Mouse (Mus musculus) heart, adult 11 months (tissue): Measurements from ENCODE around the gene Cysltr2.

Experiments
- DNase-seq: peaks from one replicate; pipeline ENCODE4 v3.0.0; 2022

The Cysltr2 gene

GRCm38 (mm10) chr14:73048937-73049336 is at the start of gene Cysltr2:
Cysltr2 (minus strand) TSS chr14:73049114.
- no peak for DNase-seq

- DNase-seq, result peak; percentile 45
These were observed 46.1 kb upstream of the Cysltr2 start for GRCm38 (mm10) chr14:73094802-73095550.

DNA sequence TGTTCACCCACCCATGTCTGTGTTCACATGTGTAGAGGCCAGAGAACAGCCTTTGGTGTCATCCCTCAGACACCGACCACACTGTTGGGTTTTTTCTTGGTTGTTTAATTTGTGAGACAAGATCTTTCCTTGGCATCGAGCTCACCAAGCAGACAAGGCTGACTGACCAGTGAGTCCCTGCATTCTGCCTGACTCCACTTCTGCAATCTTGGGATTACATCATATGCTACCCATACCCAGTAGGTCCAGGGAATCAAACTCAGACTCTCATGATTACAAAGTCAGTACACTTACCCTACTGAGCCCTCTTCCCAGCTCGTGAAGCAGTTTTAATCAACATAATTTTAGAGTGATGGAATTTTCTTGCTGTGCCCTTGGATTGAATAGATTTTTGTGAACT is 44.0 kb upstream of the Cysltr2 start:
- peak; percentile 59 for DNase-seq

DNA sequence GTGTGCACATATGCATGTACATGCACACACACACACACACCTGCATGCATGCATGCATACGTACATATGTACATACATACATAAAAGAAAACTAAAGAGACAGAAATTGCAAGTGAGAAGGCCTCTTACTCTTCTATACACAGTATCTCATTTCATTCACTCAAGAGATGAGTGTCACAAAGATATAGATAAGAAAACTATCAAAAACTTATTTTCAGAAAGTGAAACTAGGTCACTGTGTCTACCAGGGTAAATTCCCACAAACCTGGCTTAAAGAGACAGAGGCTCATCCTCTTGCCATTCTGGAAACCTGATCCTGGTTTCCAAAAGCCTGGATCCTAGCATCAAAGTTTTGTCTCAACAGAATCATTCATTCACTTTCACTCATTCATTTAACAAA is 39.3 kb upstream of the Cysltr2 start:
- no peak for DNase-seq

- DNase-seq, result peak; percentile 64
These were observed 38.8 kb upstream of the Cysltr2 start for GRCm38 (mm10) chr14:73087746-73088145.

DNA sequence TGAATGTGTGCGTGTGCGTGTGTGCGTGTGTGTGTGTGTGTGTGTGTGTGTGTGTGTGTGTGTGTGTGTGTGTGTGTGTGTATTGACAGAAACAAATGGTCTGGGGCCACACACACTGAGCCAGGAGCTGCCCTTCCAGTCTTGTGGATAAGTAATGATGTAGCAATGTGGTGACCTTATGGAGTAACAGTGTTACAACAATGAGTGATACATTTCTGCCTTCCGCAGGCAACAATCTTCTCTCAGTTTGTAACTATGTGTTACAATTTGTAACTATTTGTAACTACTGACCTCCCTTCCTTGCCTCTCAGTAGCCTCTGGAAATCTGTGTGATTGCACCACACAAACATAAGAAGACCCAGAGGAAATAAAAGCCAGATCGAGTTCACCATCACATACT is 38.3 kb upstream of the Cysltr2 start:
- DNase-seq, result peak; percentile 37

DNA sequence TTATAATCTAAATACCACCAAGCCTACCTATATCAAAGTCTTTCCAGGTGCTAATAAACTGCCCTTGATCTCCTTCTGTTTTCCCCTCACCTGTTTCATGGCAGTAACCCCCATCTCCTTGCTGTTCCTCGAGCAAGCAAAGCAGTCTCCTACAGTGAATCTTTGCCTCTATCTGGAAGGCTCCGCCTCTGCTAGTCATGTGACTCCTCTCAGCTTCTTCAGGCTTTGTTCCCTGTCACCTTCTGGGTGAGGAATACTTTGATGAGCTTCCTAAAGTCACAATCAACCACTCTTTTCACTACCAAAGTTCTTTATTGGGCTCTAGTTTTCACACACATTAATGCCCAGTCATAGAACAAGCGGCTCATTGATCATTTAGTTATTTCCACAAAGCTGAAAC is 37.5 kb upstream of the Cysltr2 start:
- peak; percentile 72 for DNase-seq

DNA sequence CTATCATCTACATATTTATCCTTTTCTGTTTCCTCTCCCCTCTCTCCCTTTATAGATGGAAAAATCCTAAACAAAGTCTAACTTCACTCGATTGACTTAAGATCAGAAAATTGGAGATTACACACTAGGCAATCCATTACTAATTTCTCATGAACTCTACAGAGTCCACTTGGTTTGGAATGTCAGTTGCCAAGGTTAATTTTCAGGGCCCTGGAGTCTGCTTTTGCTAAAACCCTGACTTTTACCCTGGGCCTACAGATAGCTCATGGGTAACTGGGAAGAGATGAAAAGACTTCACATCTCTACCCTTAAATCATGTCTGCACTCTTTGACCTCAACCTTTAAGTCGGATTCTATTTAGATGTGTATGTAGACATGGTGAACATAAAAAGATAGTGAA is 34.6 kb upstream of the Cysltr2 start:
- DNase-seq, result peak; percentile 52

DNA sequence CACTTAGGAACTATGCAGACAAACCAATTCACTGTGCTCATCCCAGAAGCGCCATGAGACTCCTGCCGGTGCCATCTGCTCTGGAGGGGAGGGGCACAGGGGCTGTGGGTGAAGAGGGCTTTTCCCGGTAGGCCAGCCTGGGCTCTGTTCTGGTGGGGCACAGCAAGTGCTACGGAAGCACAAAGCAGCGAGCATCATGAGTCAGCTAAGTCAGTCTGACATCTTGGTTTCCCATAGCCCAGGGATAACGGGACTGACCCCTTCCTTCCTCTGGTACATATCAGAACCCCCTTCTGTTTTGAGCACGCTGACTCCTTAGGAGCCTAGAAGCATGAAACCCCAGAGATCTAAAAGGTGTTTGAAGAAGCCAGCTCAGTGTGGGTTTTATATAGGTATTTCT is 15.5 kb upstream of the Cysltr2 start:
- DNase-seq, result peak; percentile 43

GRCm38 (mm10) chr14:73058755-73059154 is 9.8 kb upstream of the Cysltr2 start:
- DNase-seq, result no peak

DNA sequence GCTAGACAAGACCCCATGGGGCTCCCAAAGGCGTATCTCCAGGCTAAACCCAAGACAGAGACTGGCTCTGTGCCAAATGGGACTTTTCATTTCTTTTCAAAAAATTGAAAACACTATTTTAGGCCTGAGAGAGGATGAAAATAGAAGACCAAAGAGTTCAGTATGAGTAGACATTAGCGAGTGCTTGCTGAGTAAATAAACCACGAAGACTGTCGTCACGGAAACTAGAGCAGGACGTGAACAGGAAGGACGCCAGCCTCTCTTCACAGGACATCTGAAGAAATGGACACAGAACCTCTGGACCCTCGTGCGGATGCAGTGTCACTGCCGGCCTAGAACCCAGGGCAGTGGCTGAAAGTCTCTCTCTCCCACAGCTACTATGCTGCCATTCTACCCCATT is 8.8 kb upstream of the Cysltr2 start:
- no peak for DNase-seq

DNA sequence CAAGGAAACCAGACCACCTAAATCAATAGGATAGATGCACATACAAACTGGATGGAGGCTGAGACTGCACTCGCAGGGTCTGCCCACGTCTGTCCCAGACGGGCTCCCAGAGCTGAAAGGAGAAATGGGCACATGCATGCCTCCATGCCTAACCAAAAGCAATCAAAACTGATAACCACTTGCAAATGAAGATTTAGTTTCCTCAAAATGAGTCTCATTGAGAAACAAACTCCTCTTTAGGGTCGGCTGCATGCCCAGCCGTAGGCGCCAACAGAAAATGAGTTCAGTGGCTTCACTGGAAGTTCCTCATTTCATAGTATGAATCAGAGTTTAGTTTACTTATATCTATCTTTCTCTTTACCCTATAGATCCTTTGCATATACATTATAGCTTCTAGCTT is 7.9 kb upstream of the Cysltr2 start:
- DNase-seq, result peak; percentile 80

DNA sequence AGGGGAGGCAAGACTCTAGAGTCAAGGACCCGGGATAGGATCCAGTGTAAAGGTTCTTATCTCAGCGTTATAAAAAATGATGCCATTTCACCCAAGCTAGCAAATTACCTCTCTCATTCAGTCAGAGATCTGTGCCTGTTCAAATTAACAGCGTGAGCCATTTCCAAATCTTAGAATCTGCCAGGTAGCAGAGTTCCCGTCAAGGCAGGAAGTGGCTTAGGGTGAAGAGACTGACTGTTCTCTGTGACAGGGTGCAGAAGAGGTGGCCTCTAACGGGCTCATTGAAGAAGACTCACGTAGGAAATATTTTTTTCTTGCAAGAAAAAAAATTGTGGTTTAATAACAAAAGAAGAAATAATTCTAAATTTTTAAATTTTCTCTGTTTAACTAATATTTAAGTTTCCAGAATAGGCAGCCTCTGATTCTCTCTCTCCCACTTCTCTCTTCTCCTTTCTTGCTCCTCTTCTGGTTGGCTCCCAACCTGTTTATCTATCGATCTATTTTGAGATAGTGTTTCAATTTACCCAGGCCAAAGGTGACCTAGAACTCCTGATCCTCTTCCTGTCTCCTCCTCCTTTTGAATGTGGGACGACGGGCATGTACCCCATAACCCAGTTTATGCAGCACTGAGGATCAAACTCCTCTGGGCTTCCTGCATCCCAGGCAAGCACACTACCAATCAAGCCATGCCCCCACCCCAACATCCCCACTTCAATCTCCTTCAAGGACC is 3.5 kb downstream of the Cysltr2 start:
- DNase-seq, result no peak

DNA sequence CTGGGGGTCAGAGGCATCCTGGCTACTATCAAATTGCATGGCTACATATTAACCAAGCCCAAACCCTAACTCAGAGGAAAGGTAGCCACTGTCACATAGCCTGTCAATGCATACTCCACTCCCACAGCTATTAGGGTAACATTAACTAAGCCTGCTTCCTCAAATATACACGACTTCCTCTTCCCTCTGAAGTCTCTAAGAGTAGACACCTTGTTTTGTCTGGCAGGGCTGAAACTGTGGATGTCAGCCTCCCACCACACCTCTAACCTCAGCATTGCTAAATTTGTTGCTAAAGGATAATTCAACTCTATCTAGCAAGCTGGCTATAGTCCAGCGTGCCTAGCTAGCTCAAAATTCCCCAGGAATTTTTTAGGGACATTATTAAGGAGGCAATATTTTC is 7.2 kb downstream of the Cysltr2 start:
- DNase-seq, result no peak

GRCm38 (mm10) chr14:73033290-73033689 is 15.6 kb downstream of the Cysltr2 start:
- DNase-seq, result no peak

DNA sequence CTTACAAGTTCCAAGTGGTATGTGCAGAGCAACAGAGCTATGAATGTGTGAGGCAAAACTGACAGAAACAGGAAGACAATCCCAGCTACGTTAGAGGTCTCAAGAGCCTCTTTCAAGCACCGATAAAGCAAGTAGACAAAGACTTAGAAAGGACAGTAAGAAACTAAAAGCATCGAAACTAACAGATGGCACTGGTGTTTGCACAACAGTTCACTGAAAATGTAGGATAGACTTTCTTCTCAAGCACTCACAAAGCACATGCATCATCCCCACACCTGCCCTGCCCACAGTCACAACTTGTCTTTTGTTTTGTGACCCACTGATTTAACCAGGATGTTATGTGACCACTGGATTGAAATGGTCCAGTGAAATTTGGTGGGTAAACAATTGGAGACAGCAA is 17.7 kb downstream of the Cysltr2 start:
- no peak for DNase-seq

DNA sequence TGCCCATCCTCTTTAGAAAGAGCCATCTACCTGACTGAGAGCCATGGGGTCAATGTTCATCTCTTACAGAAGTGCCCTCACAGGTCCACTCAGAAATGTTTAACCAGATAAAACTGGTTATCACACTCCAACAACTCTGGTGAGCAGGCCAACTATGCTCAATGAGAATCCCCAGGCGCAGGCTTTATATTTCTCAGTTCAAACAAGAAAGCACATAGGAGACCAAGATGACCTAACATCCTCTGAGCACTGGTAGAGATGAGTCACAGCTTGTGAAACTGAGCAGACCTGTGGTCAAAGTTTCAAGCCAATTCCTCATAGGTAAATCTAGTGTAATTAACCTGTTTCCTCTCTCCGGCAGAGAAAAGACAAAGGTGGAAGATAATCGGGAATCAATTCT is 31.6 kb downstream of the Cysltr2 start:
- DNase-seq, result no peak

- peak; percentile 39 for DNase-seq
These were observed 33.5 kb downstream of the Cysltr2 start for GRCm38 (mm10) chr14:73015386-73015785.

- DNase-seq, result peak; percentile 78
These were observed 35.0 kb downstream of the Cysltr2 start for GRCm38 (mm10) chr14:73013723-73014544.

DNA sequence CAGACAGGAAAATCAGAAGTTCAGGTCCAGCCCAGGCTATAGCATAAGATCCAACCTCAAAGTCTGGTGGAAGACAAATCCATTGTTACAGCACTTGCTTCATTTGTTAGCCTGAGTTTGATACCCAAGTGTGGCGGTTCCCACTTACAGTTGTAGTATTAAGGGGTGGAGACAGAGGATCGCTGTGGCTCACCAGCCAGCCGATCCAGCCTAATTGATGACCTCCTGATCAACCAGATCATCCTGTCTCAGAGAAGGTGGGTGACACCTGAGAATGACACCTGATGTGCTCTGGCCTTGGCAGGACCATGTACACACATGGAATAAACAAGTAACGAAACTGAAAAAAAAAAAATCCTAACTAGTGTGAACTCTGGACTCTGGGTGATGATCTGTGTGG is 47.1 kb downstream of the Cysltr2 start:
- DNase-seq, result peak; percentile 73

DNA sequence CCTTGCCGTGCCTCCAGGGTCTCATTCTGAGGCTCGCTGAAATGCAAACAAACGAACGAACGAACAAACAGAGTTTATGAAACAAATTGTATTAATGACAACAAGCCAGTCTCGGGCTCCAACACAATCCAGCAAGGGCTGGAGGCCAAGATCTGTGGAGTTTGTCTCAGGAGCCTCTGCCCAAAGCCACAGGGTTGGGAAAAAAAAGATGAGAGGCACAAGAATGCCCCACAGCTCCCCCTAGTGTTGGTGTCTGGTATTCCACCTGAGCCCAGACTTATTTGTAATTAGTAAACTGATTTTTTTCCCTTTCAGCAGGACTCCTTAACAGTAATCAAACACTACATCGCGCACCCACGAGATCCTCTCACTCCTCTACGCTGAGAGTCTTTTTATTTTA is 48.6 kb downstream of the Cysltr2 start:
- peak; percentile 93 for DNase-seq

- DNase-seq, result peak; percentile 25
These were observed 50.8 kb downstream of the Cysltr2 start for GRCm38 (mm10) chr14:72998111-72998510.

DNA sequence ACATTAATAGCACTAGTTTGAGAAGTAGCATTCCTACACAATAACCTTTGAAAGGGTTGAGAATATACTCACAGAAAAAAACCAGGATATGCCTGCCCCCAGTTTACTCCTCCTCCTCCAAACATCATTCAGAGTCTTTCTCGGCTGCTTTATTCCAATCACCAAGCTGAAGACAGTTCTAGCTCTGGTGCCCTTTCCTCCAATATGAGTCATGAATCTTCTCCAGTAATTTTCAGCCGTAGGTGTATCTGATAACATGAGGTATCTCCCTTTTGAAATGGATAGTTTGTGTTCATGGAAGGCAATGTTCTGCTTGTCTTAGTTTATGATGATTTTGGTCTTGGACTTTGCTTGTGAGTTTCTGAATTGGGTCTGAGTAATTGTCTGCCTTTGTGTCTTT is 62.9 kb downstream of the Cysltr2 start:
- DNase-seq, result no peak

GRCm38 (mm10) chr14:72985113-72985512 is 63.8 kb downstream of the Cysltr2 start:
- peak; percentile 50 for DNase-seq
